Mouse (Mus musculus): Measurements from ENCODE around the gene Gm20388.

Gene Gm20388

GRCm38 (mm10) chr8:123047827-123048226 is 3137.2 kb downstream of the Gm20388 start:
- no peak for DNase-seq (ENCODE audit: low read depth, low spot score)

DNA sequence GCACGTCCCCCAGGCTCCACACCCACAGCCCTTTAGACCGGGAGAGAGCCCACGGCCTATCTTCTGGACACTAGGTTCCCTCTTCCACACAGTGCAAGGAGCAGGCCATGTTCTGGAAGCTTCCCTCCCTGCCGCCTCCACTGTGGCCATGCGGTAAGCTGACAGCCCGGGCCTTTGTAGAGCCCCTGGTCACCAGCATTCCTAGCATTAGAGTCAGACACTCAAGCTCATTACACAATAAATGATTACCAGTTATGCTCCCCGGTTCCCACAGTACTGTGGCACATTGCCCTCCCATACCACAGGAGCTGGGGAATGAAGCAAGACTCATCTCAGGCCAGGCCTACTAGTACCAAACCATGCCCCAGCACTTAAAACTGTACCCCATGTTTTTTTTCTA is 3137.8 kb downstream of the Gm20388 start:
- DNase-seq (ENCODE audit: low read depth, low spot score), result no peak

- DNase-seq (ENCODE audit: low read depth, low spot score), result peak; percentile 67
Measured at GRCm38 (mm10) chr8:123051458-123051857, 3140.8 kb downstream of the Gm20388 start.

GRCm38 (mm10) chr8:123062721-123063120 is 3152.1 kb downstream of the Gm20388 start, which contains the start of gene Spg7:
Gene Spg7, plus strand, starts transcription at chr8:123062942.
- DNase-seq (ENCODE audit: low read depth, low spot score), result no peak

DNA sequence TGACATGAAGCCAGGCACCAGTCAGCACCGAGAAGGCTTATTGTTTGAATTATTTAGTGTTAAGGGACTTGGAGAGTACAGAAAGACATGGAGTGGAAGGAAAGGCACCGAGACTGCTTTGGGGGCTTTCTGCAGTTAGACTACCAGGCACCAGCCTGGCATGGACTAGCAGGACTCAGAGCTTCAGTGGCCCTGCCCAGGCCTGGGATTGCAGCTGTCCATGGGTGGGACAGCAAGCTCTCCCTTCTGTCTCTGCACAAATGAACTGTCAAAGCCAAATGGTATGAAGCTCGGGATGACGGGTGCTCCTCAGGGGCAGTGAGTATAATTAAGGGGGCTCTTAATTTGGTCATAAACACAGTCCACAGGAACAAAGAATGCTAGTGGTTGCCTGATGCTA is 3153.4 kb downstream of the Gm20388 start:
- DNase-seq (ENCODE audit: low read depth, low spot score), result no peak

DNA sequence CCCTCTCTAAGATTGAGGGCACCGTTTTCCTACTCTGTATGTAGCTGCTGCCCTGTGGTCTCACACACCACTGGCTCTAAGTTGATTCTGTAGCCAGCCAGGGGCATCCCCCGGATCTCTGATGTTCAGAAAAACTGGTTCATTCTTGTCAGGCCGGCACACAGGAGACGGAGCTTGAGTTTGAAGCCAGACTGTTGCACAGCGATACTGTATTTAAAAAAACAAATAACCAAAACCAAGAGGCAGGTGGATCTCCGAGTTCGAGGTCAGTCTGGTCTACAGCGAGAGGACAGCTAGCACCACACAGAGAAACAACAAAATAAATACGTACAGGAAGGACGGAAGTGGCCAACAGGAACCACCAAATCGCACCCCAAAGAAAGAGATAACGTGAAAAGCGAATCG is 3154.2 kb downstream of the Gm20388 start:
- no peak for DNase-seq (ENCODE audit: low read depth, low spot score)

DNA sequence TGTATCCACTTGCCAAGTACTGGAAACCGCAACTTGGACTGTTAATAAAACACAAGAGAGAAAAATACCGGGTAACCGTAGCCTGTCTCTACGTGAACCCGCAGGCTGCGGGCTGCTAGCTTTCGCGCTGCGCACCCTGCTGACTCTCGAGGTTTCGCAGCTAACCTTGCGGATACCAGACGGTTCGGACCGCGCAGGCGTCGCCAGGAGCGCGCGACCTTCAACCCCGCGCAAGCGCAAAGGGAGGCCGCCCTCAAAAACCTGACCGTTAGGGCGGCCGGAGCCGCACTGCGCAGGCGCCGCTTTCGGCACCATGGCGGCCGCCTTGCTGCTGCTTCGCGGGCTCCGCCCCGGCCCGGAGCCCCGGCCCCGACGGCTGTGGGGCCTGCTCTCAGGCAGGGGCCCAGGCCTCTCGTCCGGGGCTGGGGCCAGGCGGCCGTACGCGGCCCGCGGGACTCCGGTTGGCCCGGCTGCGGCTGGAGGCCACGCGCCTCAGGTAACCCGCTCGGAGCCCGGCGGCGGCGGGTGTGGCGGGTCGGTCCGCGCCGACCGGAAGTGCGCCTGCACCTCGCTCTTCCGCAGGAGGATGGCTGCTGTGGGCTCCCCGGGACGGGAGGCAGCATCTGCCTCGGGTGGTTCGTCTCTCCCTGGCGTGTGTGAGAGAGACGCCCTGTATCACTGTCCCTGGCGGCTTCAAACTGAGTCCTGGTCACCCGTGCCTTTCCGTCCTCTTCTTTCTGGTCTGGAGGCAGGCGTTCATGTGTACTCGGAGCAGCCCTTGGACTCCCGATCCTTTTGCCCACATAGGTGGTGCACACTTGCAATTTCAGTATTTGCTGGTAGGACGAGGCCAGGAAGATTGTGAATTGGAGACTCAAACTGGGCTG is 3154.8 kb downstream of the Gm20388 start:
- peak; percentile 97 for DNase-seq (ENCODE audit: low read depth, low spot score)

DNA sequence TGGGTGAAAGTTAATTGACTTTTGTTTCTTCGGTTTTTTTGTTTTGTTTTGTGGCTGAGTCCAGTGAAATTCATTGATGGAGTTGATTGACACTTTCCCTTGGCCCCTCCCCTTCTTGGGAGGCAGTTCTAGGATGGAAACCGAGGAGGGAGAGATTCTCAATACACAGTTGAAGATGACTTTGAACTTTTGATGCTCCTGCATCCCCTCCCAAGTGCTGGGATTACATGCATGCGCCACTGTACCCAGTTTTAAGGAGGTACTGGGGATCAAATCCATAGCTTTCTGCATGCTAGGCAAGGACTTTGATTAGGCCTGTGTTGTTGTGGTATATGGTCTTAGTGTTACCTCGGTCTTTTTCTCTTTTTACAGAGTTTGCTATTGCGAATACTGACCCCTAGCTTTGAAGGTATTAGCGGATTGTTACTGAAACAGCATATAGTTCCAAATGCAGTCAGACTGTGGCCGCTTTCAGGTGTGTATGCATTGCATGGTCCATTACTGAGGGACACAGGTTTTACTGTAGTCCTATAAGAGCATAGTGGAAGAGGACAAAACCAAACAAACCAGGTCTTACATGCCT is 3155.6 kb downstream of the Gm20388 start:
- DNase-seq (ENCODE audit: low read depth, low spot score), result no peak

DNA sequence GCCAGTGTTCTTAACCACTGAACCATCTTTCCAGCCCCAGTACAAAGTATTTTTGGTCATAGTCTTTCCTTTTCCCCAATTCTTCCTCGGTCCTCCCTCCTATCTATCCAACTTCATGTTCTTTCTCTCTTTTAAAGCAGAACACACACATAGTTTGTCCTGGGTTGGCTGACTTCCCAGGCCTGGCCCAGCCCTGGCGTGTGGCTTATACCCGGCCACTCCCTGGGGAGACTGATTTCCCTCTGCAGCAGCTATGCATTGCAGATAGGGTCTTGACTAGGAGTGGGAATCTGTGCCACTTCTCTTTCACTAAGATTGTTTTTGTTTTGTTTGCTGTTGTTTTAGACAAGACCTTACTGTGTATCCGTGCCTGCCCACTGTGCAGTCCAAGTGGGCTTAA is 3160.5 kb downstream of the Gm20388 start:
- no peak for DNase-seq (ENCODE audit: low read depth, low spot score)

DNA sequence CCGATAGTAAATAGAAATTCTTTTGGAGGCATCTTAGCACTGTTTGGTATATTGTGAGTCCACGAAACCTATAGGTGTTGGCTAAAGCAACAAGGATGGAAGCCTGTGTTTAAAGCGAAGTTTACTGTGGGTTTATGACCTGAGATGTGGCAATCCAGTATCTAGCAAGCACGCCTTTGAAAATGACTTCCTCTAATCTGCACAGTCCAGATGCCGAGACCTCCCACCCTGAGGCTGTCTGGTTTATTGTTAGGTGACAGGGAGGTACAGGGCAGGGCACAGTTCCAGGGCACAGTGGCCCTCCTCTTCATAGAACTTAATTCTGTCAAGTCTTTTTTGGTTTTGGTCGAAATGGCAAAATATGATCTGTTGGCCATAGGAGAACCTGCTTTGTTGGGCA is 3166.6 kb downstream of the Gm20388 start:
- DNase-seq (ENCODE audit: low read depth, low spot score), result no peak

DNA sequence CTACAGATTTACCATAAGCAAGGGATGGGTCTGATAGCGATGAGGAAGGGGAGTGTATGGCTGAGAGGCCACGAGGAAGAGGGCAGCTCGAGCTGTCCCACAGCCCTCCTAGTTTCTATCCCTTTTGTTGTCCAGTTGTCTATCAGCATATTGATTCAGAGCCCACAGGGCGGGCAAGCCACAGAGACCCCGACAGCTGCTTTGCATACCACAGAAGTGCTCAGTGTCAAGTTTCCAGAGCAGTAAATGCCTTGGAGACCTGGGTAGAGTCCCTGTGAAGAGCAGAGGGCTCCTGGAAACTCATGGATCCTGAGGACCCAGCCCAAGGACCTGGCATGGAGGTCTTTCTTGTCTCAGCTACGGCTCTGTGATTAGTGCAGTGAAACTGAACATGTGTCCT is 3172.4 kb downstream of the Gm20388 start:
- no peak for DNase-seq (ENCODE audit: low read depth, low spot score)

- DNase-seq (ENCODE audit: low read depth, low spot score), result no peak
Measured at GRCm38 (mm10) chr8:123083610-123084009, 3173.0 kb downstream of the Gm20388 start.

- no peak for DNase-seq (ENCODE audit: low read depth, low spot score)
Measured at GRCm38 (mm10) chr8:123087289-123087688, 3176.6 kb downstream of the Gm20388 start.

DNA sequence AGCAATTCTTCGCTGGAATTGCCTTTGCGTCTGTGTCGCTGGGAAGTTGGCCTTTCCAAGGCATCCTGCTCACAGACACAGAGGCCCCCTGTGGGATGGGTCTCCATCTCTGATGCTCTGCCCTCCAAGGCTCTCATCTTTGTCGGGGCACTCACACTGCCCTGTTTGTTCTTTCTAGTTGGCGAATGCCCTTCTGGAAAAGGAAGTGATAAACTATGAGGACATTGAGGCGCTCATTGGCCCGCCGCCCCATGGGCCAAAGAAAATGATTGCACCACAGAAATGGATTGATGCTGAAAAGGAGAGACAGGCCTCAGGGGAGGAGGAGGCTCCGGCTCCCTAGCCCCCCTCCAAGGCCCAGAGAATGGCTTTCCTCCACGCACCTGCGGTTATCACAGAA is 3186.6 kb downstream of the Gm20388 start:
- no peak for DNase-seq (ENCODE audit: low read depth, low spot score)

GRCm38 (mm10) chr8:123097786-123098584 is 3187.3 kb downstream of the Gm20388 start:
- DNase-seq (ENCODE audit: low read depth, low spot score), result no peak

GRCm38 (mm10) chr8:123100288-123100687 is 3189.6 kb downstream of the Gm20388 start:
- no peak for DNase-seq (ENCODE audit: low read depth, low spot score)

DNA sequence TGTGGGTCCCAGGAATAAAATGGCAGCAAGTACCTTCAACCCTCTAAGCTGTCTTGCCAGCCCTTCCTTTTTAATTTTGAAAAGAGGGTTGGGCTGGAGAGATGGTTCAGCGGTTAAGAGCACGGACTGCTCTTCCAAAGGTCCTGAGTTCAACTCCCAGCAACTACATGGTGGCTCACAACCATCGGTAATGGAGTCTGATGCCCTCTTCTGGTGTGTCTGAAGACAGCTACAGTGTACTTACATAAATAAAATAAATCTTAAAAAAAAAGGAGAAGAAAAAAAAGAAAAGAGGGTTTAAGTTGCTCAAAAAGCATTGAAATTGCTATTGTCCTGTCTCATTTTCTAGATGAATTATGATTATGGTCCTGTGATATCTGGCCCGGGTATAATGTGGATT is 3190.6 kb downstream of the Gm20388 start:
- DNase-seq (ENCODE audit: low read depth, low spot score), result no peak

GRCm38 (mm10) chr8:123101735-123102685 is 3191.4 kb downstream of the Gm20388 start, which contains the start of gene Rpl13:
Gene Rpl13, plus strand, starts transcription at chr8:123102350.
- DNase-seq (ENCODE audit: low read depth, low spot score), result peak; percentile 89

GRCm38 (mm10) chr8:123102855-123103254 is 3192.2 kb downstream of the Gm20388 start:
- DNase-seq (ENCODE audit: low read depth, low spot score), result peak; percentile 22

DNA sequence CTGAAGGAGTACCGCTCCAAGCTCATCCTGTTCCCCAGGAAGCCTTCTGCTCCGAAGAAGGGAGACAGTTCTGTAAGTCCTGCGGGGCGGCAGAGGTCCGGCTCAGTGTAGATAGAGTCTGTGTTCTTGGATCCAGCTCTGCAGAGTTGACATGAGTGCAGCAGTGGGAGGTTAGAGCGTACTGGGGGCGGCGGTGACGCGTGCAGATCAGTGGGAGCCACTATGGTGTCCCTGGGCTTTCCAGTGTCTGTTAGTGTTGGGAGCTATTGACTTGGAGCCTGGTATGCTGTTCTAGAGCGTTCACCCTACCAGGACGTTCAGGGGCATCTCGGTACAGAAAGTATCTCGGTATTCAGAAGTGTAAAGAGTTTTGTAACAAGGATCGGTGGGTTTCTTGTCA is 3192.6 kb downstream of the Gm20388 start:
- no peak for DNase-seq (ENCODE audit: low read depth, low spot score)

Data from CD4-positive helper T cell, adult 2 months (primary cell).